Mouse (Mus musculus): ENCODE measurements at regions not wholly inside any gene's neighbourhood (a gene's known extent, or its start where the extent isn't known, plus 50 kb on each side); places are given as distances from the start of the nearest gene placed in this dataset.

DNA sequence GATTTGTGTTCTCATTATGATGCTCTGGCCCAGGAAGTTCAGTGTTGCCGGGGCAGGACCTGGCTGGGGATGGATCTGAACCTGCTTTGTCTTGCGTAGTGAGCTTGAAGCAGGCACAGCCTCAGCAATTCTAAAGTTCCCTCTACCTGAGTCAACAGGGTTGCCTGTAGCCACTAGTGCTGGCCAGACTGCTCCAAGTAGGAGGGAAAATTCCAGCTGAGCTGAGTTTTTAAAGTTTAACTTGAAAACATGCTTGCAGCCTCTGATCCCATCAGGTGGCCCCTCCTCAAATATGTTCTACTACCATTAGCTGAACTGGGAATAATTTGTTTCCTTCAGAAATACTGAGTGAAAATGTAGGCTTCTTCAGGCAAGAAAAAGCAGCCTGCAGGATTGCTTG is 412.6 kb upstream of the Adarb2 start:
- TF ChIP-seq POLR2A (IDR thresholded peaks at IDR 0.05; ENCODE audit: borderline replicate concordance, extremely low read depth, insufficient read depth, insufficient read length, poor library complexity, severe bottlenecking): no peak
- TF ChIP-seq CTCF (IDR thresholded peaks at IDR 0.05; ENCODE audit: borderline replicate concordance, extremely low read depth, insufficient read depth, insufficient read length): no peak

Measured in brain, embryonic 14.5 days (tissue).